Mouse (Mus musculus) layer of hippocampus, postnatal 10 days (tissue): Measurements from ENCODE around the gene Klf8. TPM values are rescaled to one million over a fixed set of nuclear protein-coding genes. Genes with fewer than 3 reads are reported as not detected.
"Not testable (repeated sequence)": the region's sequence is repeated elsewhere in the genome, so short reads cannot be mapped to it uniquely, and the experiment has no call there.

ENCODE experiments used
- DNase-seq, 2 experiments: peaks; one replicate each; pipeline ENCODE4 v3.0.0; 2021; ENCODE audit warnings: low spot score in 2 of 2
- long read RNA-seq: library from polyadenylated mRNA; stranded (forward); transcript quantifications from one replicate; pipeline ENCODE4 v2.0.0, GENCODE M21; 2023
- total RNA-seq, 2 experiments: library from RNA; stranded (reverse); gene quantifications; 2 replicates each; pipeline ENCODE4 v1.2.3; 2021

The Klf8 gene
- 10 to 100 TPM; 10.3 to 11.0 TPM for total RNA-seq
- long read RNA-seq, partial matches to known transcripts, result 0 of 2 reads
- long read RNA-seq, other reads (novel, unspliced or antisense), result 2 of 2 reads

GRCm38 (mm10) chrX:153237304-153237919 is at the start of gene Klf8:
Klf8 (plus strand) TSS chrX:153237466.
- DNase-seq, result peak in 1 of 2 experiments; percentile 25

GRCm38 (mm10) chrX:153199185-153199584 is 38.1 kb upstream of the Klf8 start:
- not testable (repeated sequence) for DNase-seq

- no peak for DNase-seq
Observed at GRCm38 (mm10) chrX:153211101-153211500, 26.2 kb upstream of the Klf8 start.

- DNase-seq, result no peak
Observed at GRCm38 (mm10) chrX:153231240-153231639, 6.0 kb upstream of the Klf8 start.

DNA sequence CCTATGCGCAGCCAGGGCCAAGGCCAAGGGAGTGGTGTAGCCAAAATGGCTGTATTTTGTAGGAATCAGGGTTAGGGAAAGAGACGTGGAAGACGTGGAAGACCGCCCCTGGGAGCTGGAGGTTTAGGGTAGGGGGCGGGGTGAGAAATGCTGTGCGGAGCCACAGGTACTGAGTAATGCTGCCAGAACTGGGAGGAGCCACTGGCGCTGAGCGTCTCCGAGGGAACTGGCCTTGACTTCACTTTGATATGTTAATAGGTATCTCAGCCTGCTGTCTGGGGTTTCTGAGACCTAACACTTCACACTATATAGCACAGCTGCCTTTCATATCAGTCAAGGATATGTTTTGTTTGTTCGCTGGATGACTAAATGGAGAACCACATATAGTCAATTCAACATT is 4.0 kb upstream of the Klf8 start:
- no peak for DNase-seq

DNA sequence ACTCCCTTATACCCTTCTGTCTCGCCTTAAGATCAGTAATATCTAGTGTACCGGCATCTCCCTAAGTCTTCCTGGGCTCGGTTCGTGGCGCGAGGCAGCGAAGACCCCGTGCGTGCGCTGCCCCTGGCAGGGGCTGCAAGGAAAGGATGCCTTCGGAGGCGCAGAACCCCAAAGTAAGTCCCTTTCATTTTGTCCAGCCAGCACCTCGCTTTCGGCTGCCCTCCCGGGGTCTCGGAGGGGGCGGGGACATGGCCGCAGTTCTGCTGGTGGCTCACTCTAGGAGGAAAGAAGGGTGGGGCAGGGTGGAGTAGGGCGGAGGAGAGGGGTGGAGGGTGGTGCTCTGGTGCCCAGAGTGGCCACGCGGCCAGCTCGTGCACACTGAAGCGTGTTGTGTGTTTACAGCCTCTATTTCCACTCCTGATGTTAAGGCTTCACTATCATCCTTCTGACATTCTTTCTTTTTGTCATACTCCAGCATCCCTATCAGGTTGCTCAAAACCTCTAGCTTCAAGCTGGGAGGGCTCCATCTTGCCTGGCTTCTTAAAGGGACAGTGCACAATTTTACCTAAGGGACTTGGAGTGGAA is 746 bp downstream of the Klf8 start:
- peak; percentile 21 to 42 for DNase-seq

DNA sequence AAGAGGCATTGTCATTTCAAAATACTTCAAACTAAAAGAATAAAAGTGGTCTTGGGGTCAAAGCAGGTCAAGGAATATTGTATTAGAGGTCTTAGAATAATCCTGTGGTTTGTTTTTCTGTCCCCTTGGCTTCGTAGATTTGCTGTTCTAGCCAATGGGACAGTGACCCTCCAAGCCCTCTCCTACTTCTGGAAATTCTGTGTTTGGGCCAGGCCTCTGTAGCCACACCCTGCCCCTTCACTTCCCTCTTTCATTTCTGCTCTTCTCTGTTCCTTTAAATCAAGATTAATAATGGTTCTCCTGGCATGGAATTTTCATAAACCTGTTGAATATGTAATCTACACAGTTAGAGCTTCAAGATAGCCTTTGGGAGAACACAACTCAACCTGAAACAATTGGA is 17.0 kb downstream of the Klf8 start:
- no peak for DNase-seq

- DNase-seq, result no peak
Observed at GRCm38 (mm10) chrX:153255504-153255903, 18.2 kb downstream of the Klf8 start.

GRCm38 (mm10) chrX:153282185-153282584 is 44.9 kb downstream of the Klf8 start:
- no peak for DNase-seq

DNA sequence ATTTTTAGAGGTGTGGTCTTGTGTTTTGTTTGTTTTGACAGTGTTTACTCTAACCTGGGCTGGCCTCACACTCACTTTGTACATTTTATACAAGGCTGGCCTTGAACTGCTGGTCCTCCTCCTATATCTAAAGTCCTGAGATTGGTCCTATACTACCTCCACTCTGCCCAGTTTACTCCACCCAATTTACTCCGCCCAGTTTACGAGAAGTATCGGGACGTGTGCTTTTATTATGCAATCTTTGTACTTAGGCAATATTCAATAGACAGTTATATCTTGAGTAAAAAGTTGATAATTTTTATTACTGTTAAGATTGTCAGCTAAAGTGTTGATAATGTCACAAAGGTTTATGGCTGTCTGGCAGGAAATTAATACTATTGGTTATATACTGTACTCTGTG is 74.1 kb downstream of the Klf8 start:
- no peak for DNase-seq

DNA sequence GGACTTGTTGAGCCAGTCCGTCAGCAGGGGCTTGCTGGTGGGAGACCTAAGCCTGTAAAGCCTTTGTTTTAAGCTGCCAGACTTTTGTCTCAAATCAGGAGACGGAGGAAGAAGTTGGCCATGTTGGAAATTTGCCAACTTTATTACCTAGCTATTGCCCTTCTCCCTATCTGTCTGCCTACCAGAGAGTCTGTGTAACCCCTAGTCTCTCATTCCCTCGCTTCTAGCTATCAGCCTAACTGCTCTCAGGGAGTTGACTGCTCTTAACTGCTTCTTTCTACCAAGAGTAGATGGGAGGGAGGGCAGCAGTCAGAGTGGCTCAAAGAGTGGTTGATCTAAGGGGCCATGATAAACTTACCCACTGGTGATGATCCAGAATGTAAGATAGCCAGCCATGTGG is 85.8 kb downstream of the Klf8 start:
- DNase-seq, result no peak

- DNase-seq, result not testable (repeated sequence)
Observed at GRCm38 (mm10) chrX:153334140-153334539, 96.9 kb downstream of the Klf8 start.

DNA sequence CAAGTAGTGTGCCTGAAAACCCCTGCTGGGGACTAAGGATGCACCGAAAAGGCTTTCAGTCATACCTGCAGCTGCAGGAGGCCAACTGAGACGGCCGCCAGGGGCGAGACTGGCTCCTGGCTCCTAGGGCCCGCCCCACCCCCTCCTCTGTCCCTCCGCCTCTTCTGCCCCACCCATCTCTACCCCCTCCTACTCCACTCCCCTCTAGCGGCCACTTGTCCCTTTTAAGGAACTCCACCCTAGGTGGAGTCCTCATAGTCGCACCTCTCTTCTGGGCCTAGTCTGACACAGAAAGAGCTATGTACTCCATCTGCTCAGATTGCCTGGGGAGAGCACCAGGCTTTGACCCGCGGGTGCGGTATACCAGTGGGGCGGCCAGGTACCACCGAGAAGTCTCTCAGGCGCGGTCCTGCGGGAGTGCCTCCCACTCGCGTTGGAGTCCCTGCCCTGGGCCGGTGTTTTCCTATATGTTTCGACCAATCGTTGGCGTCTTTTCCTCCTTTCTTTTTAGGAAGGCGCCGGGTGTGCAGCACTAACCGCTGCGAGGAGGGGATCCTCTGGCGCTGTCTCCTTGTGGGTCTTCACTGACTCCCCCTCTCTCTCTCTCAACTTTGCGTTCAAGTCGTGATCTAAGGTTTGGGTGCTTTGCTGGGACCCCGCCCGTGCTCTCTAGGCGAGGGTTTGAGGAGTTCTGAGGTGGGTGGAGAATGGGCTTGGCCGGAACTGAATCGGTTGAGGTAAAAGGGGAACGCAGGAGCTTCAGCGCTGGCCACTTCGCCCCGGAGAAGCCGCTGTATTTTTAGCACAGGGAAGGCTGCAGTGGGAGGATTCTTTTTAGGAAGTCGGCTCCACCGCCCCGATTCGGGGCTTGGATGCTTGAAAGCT is 122.3 kb downstream of the Klf8 start:
- DNase-seq, result peak; percentile 8 to 15

DNA sequence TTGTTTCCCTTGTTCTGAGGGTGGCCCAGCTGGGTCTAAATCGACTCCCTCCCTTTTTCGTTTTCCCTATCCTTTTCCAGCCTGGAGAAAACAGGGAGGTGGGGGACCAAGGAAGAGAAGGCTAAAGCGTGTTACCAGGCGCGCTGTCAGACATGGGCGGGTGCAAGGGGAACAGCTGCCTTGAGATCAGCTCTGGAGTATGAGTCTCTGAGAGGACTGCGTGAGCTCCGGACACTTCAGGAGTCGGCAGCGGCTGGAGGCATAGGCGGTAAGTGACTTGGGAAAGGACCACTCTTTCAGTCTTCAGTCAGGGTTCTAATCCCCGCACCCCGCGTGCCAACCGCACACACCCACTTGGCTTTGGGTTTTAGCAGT is 122.9 kb downstream of the Klf8 start:
- DNase-seq, result peak in 1 of 2 experiments; percentile 15

DNA sequence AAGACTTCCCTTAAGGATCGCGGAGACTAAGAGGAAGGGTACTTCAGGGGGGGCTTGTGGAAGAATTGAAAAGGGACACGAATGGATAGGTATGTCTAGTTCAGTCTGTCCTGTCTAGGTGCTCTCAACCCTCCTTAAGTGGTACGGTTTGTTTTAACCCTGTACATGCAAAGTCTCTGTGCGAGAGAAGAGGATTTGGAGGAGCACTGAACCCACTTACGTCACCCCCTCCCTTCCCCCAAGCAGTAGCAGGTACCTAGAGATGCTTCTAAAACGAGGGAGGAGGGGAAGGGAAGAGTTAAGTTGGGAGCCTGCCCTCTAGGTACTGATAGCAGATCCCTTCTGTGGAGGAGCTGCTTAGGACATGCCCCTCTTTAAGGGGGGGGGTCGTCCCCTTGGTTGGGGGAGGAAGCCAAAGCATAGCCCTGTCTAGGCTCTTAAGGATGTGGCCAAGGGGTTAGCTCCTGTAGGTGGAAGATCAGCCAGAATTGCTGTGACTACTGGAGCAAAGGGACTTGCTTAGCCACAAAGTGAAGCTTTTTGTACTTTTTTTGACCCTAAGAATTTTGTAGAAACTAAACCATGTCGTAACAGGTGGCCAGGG is 123.5 kb downstream of the Klf8 start:
- DNase-seq, result no peak

DNA sequence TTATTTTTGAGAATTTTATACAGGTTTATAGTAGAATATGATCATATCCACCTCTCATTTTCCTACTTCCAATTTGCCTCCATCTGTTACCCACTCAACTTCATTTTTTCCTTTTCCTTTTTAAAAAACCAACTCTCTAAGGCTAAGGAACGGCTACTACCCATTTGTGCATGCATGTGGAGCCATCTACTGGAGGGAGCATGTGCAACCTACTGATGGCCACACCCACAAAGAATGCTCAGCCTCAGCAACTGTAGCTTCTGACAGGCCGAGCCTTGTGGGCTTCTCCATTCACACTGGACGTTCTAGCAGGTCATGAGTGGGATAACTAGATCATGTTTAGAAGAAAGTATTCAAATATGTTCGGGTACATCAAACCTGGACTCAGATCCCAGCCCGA is 129.5 kb downstream of the Klf8 start:
- DNase-seq, result peak; percentile 24 to 54

- DNase-seq, result no peak
Observed at GRCm38 (mm10) chrX:153369780-153370179, 132.5 kb downstream of the Klf8 start.

DNA sequence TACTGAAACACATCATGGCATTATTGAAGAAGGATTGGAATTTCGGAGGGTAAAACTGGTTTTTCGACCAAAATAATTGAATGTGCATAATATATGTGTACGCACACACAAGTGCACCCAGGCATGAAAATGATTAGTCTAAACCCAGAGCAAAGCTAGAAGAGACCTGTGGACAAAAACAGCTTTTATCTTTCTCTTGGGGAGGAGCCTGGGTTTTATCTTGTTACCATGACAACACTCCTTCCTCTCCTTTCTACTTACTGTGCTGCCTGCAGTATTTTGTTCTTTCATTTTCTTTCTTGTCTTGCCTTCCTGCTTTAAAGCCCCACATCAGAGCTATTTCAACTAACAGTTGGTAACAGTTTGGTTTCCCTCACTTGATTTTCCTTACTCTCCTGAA is 137.8 kb downstream of the Klf8 start:
- no peak for DNase-seq

GRCm38 (mm10) chrX:153381753-153382152 is 144.5 kb downstream of the Klf8 start:
- no peak for DNase-seq

DNA sequence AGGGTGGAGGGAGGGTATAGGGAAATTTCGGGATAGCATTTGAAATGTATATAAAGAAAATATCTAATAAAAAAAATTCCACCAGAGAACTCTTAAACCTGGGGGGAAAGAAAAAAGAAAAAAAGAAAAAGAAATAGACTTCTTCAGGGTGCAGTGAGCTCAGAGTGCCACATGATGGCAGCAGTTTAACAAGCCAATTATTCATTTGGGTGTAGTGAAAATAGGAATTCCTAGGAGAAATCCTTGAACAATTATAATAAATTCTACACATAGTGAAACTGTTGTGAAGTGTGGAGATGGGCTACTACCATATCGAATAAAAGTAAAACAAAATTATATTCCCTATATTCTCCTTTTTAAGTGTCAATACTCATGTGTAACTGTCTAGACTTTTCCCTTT is 152.0 kb downstream of the Klf8 start:
- peak in 1 of 2 experiments; percentile 13 for DNase-seq

GRCm38 (mm10) chrX:153417067-153417466 is 179.8 kb downstream of the Klf8 start:
- DNase-seq, result no peak
